Comparison of ENCODE assay signal across 8 mouse cellular contexts in the genomic region with DNA sequence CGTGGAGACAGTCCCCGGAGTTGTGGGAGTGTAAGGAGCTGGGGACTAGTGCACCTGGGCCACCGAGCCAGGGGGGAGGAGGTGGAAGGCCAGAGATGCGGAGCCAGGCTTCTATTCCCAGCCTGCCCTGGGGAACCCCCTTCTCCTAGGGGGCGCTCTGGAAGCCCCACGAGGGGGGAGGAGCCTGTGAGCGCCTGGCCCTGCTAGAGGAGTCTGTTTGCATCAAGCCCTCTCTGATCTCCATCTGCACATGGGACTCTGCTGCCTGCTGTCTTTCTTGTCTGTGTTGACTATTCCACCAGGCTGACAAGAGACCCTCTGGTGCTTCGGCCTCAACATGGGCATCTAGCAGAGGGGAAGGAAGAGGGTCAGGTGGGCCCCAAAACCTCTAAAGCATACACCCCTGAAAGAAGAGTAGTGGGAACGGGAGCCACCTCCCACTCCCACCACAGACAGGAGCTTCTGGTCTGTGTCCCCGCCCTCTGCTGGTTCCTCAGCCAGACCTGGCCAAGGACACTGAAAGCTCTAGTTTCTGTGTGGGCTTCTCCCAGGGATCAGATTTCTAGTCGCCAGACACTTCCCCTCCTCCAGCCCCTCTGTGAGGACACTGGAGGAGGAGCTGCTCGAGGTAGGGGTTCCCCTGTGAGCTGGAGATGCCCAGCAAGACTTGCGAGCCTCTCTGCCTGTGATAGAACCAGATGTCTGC. TPM values are rescaled to one million over a fixed set of nuclear protein-coding genes. Genes with fewer than 3 reads are reported as not detected.
DNase-seq lines count a peak whose midpoint lies in the region; ATAC-seq and TF ChIP-seq lines count a peak whose summit lies in the region.

No protein-coding gene starts in this region.

- H3K27me3 ChIP-seq in heart, embryonic 13.5 days (replicated peaks) = no peaks in the 10 kb centered on the region; the same call in 1 of the 2 replicates
- H3K27me3 ChIP-seq in embryonic facial prominence, embryonic 11.5 days (ENCODE audit: control insufficient read depth, insufficient read depth, low read length) = no peaks in the 10 kb centered on the region
- H3K27me3 ChIP-seq in intestine, embryonic 16.5 days (replicated peaks; ENCODE audit: control insufficient read depth, insufficient read depth, low read length) = no peaks in the 10 kb centered on the region
- no peaks in the 10 kb centered on the region for H3K27me3 ChIP-seq in midbrain, postnatal 0 days (ENCODE audit: insufficient read depth, low read length)

- WGBS in heart, embryonic 13.5 days = 13% methylated on average over 13 of the region's 13 CpGs
- WGBS in embryonic facial prominence, embryonic 11.5 days = 5% methylated on average over 13 of the region's 13 CpGs
- WGBS in intestine, embryonic 16.5 days = 14% methylated on average over 13 of the region's 13 CpGs
- WGBS in midbrain, postnatal 0 days = 15% methylated on average over 9 of the region's 13 CpGs

- DNase-seq in heart, adult 9 months (ENCODE audit: low spot score in 2 of 2) = no peak
- DNase-seq in Muller cell, postnatal 12 days (ENCODE audit: inconsistent ontology term) = peak; percentile 28
- DNase-seq in embryonic facial prominence, embryonic 11.5 days (ENCODE audit: low spot score) = peak; percentile 68
- peak; percentile 12 for DNase-seq in midbrain, postnatal 0 days (ENCODE audit: low spot score)
- peak; percentile 39 for DNase-seq in yolk sac, embryonic 10.5 days (ENCODE audit: low spot score)
- DNase-seq in left cerebral cortex, postnatal 36 days (ENCODE audit: low spot score in 2 of 2) = no peak

- no peaks in the 10 kb centered on the region for H3K36me3 ChIP-seq in heart, embryonic 13.5 days
- H3K36me3 ChIP-seq in embryonic facial prominence, embryonic 11.5 days (replicated peaks; ENCODE audit: control insufficient read depth, insufficient read depth, low read depth, low read length) = no peaks in the 10 kb centered on the region
- H3K36me3 ChIP-seq in intestine, embryonic 16.5 days (ENCODE audit: control insufficient read depth, insufficient read depth, low read length) = no peaks in the 10 kb centered on the region
- 0 out of 2 replicates have a peak, but pooled peaks cover 3% of the 10 kb centered on the region for H3K36me3 ChIP-seq in midbrain, postnatal 0 days (ENCODE audit: insufficient read depth, low read length)

- peak overlapping the region; percentile 98 for H3K4me2 ChIP-seq in heart, embryonic 13.5 days
- peak overlapping the region; percentile 37 for H3K4me2 ChIP-seq in embryonic facial prominence, embryonic 11.5 days (ENCODE audit: low read depth, low read length)
- peak overlapping the region; percentile 36; the same call in 1 of the 2 replicates for H3K4me2 ChIP-seq in intestine, embryonic 16.5 days (ENCODE audit: low read depth, low read length)
- H3K4me2 ChIP-seq in midbrain, postnatal 0 days (ENCODE audit: low read depth, low read length, poor library complexity, severe bottlenecking) = peak overlapping the region; percentile 86

- peak overlapping the region; percentile 94 for H3K4me3 ChIP-seq in heart, embryonic 13.5 days
- peak overlapping the region; percentile 10 for H3K4me3 ChIP-seq in embryonic facial prominence, embryonic 11.5 days (ENCODE audit: low read depth, low read length)
- peak overlapping the region; percentile 14; the same call in 1 of the 2 replicates for H3K4me3 ChIP-seq in intestine, embryonic 16.5 days (ENCODE audit: low read length)
- peak overlapping the region; percentile 97 for H3K4me3 ChIP-seq in midbrain, postnatal 0 days (ENCODE audit: low read depth, low read length)

- peaks cover 65% of the 10 kb centered on the region for H3K4me1 ChIP-seq in heart, embryonic 13.5 days
- peaks cover 10% of the 10 kb centered on the region for H3K4me1 ChIP-seq in embryonic facial prominence, embryonic 11.5 days (ENCODE audit: control insufficient read depth, insufficient read depth, low read length)
- peaks cover 28% of the 10 kb centered on the region for H3K4me1 ChIP-seq in intestine, embryonic 16.5 days (ENCODE audit: control insufficient read depth, insufficient read depth, low read length)
- H3K4me1 ChIP-seq in midbrain, postnatal 0 days (ENCODE audit: insufficient read depth, low read length) = peaks cover 20% of the 10 kb centered on the region; the same call in 1 of the 2 replicates

- no peak for TF ChIP-seq CTCF in midbrain, postnatal 0 days (IDR thresholded peaks at IDR 0.05)

- no peaks in the 10 kb centered on the region for H3K9me3 ChIP-seq in heart, embryonic 13.5 days
- no peaks in the 10 kb centered on the region for H3K9me3 ChIP-seq in embryonic facial prominence, embryonic 11.5 days (replicated peaks; ENCODE audit: control insufficient read depth, low read length)
- H3K9me3 ChIP-seq in intestine, embryonic 16.5 days (ENCODE audit: control insufficient read depth, low read length) = no peaks in the 10 kb centered on the region
- H3K9me3 ChIP-seq in midbrain, postnatal 0 days (ENCODE audit: low read length) = no peaks in the 10 kb centered on the region

- peak overlapping the region; percentile 71 for H3K27ac ChIP-seq in heart, embryonic 13.5 days (replicated peaks)
- H3K27ac ChIP-seq in embryonic facial prominence, embryonic 11.5 days (replicated peaks; ENCODE audit: low read depth, low read length) = peak overlapping the region; percentile 75
- H3K27ac ChIP-seq in intestine, embryonic 16.5 days (ENCODE audit: low read length) = peak overlapping the region; percentile 67
- H3K27ac ChIP-seq in midbrain, postnatal 0 days (ENCODE audit: low read depth, low read length) = no peak overlapping the region

- peak overlapping the region; percentile 55 for H3K9ac ChIP-seq in heart, embryonic 13.5 days
- H3K9ac ChIP-seq in embryonic facial prominence, embryonic 11.5 days (replicated peaks; ENCODE audit: low read length) = peak overlapping the region; percentile 25
- H3K9ac ChIP-seq in intestine, embryonic 16.5 days (ENCODE audit: low read depth, low read length) = 0 out of 2 replicates have a peak overlapping the region, but pooled peaks have one; percentile 16
- 0 out of 2 replicates have a peak overlapping the region, but pooled peaks have one; percentile 39 for H3K9ac ChIP-seq in midbrain, postnatal 0 days (replicated peaks; ENCODE audit: low read length, poor library complexity, severe bottlenecking)

- intact Hi-C loops in left cerebral cortex, postnatal 36 days (cut with DNase I) = loop anchor here (5.0 kb wide), 1 partner anchor 94 kb away; the partner anchor contains the start of gene Samd1

- no peak for ATAC-seq in heart, embryonic 13.5 days (ENCODE audit: extremely low read depth, insufficient number of reproducible peaks, low FRiP score, low TSS enrichment)
- ATAC-seq in embryonic facial prominence, embryonic 11.5 days (replicated peaks; ENCODE audit: insufficient number of reproducible peaks, low FRiP score, low TSS enrichment, low read depth) = no peak
- ATAC-seq in intestine, embryonic 16.5 days = no peak
- ATAC-seq in midbrain, postnatal 0 days (ENCODE audit: low FRiP score) = no peak

RNA-seq across cellular contexts. Expression of gene Adgrl1, which starts 3.2 kb away (rescaled TPM):
- polyA plus RNA-seq in heart, embryonic 13.5 days (2015; fragmentation: Nextera tagmentation; extraction: Ambion mirVana) = 8.5 and 8.7 TPM in 2 replicates
- polyA plus RNA-seq in embryonic facial prominence, embryonic 11.5 days (2014; fragmentation: Nextera tagmentation; extraction: Ambion mirVana) = 18.3 and 20.5 TPM in 2 replicates
- 7.9 and 8.1 TPM in 2 replicates for polyA plus RNA-seq in intestine, embryonic 16.5 days (2015; fragmentation: Nextera tagmentation; extraction: Ambion mirVana)
- 394 and 593 TPM in 2 replicates for total RNA-seq in midbrain, postnatal 0 days (2014; rRNA removed)
- polyA plus RNA-seq in midbrain, postnatal 0 days (2015; fragmentation: Nextera tagmentation; extraction: Ambion mirVana) = 55.5 and 55.9 TPM in 2 replicates
- total RNA-seq in left cerebral cortex, postnatal 36 days (2021) = 100 to 1,000 TPM; 422 to 433 TPM

RNA-seq across cellular contexts. Expression of gene Gm10644, which starts 51.9 kb away (rescaled TPM):
- polyA plus RNA-seq in heart, embryonic 13.5 days (2015; fragmentation: Nextera tagmentation; extraction: Ambion mirVana) = 0.41 and 0.55 TPM in 2 replicates
- polyA plus RNA-seq in embryonic facial prominence, embryonic 11.5 days (2014; fragmentation: Nextera tagmentation; extraction: Ambion mirVana) = 0.66 and 0.72 TPM in 2 replicates
- 0.39 TPM in 2 replicates for polyA plus RNA-seq in intestine, embryonic 16.5 days (2015; fragmentation: Nextera tagmentation; extraction: Ambion mirVana)
- total RNA-seq in midbrain, postnatal 0 days (2014; rRNA removed) = 0.47 and 0.60 TPM in 2 replicates
- polyA plus RNA-seq in midbrain, postnatal 0 days (2015; fragmentation: Nextera tagmentation; extraction: Ambion mirVana) = 0.36 and 0.39 TPM in 2 replicates
- total RNA-seq in left cerebral cortex, postnatal 36 days (2021) = under 1 TPM; 0.25 to 0.54 TPM

RNA-seq across cellular contexts. Expression of gene Asf1b, which starts 52.2 kb away (rescaled TPM):
- polyA plus RNA-seq in heart, embryonic 13.5 days (2015; fragmentation: Nextera tagmentation; extraction: Ambion mirVana) = 57.0 and 62.7 TPM in 2 replicates
- polyA plus RNA-seq in embryonic facial prominence, embryonic 11.5 days (2014; fragmentation: Nextera tagmentation; extraction: Ambion mirVana) = 82.6 and 83.0 TPM in 2 replicates
- polyA plus RNA-seq in intestine, embryonic 16.5 days (2015; fragmentation: Nextera tagmentation; extraction: Ambion mirVana) = 50.4 and 61.7 TPM in 2 replicates
- 3.9 and 20.4 TPM in 2 replicates for total RNA-seq in midbrain, postnatal 0 days (2014; rRNA removed)
- 3.8 and 4.3 TPM in 2 replicates for polyA plus RNA-seq in midbrain, postnatal 0 days (2015; fragmentation: Nextera tagmentation; extraction: Ambion mirVana)
- under 1 TPM; 0.39 to 0.48 TPM for total RNA-seq in left cerebral cortex, postnatal 36 days (2021)

Comparison
In these comparisons a context has a peak if more than half of its experiments do, and no peak if none do; other contexts are left out.
1. H3K4me2 ChIP-seq: peak in every context shown above with its lines; median percentile 98 in heart, embryonic 13.5 days; 86 in midbrain, postnatal 0 days; 37 in embryonic facial prominence, embryonic 11.5 days; 36 in intestine, embryonic 16.5 days.
2. H3K4me3 ChIP-seq: peak in every context shown above with its lines; median percentile 97 in midbrain, postnatal 0 days; 94 in heart, embryonic 13.5 days; 14 in intestine, embryonic 16.5 days; 10 in embryonic facial prominence, embryonic 11.5 days.
3. DNase-seq: peak in Muller cell, postnatal 12 days (single experiment), embryonic facial prominence, embryonic 11.5 days (single experiment), midbrain, postnatal 0 days (single experiment) and yolk sac, embryonic 10.5 days (single experiment); none in heart, adult 9 months (0 of 2) and left cerebral cortex, postnatal 36 days (0 of 2).
4. Peak in every context shown above with its lines, with median percentiles within 50 percentile points of each other: H3K9ac ChIP-seq.